Mouse (Mus musculus) thymus, postnatal 4 days (tissue): ENCODE measurements around the gene Myo1d.
A peak's percentile ranks its signal among the peaks of the same experiment; 100 is the strongest.

ENCODE experiments used
- DNase-seq: peaks from one replicate; pipeline ENCODE4 v3.0.0; 2021

The Myo1d gene

DNA sequence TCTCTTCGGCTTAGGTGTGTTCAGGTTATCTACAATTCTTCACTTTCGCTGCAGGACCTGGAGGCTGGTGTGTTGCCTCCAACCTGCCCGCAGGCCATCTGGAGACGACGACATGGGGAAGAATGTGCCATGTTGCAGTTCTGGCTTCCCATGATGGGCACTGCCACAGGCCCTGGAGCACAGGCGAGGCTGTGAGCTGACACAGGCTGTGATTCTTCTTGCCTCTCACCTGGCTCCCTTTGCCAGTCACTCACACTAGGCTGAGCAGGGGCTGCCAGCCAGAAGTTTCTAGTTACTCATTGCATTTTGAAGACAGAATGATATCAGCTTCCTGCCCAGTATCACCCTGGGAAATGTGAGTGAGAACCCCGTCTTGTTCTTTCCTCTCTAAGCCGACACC, 250.7 kb downstream of the Myo1d start:
- no peak for DNase-seq

DNA sequence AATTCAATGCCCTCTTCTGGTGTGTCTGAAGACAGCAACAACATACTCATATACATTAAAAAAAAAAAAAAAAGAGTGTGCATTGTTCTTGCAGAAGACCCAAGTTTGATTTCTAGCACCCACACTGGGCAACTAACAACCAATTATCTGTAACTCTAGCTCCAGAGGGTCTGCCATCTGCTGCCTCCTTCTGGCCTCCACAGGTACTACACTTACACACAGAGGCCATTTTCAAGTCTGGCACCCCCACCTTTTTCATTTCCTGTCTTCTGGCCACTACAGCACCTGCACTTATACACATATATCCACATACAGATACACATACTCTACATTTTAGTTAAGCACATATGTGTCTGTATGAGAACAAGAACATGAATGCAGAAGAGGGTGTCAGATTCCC, 252.1 kb downstream of the Myo1d start:
- peak; percentile 63 for DNase-seq

- DNase-seq = no peak
These were observed 255.6 kb downstream of the Myo1d start for GRCm38 (mm10) chr11:80524213-80524612.

DNA sequence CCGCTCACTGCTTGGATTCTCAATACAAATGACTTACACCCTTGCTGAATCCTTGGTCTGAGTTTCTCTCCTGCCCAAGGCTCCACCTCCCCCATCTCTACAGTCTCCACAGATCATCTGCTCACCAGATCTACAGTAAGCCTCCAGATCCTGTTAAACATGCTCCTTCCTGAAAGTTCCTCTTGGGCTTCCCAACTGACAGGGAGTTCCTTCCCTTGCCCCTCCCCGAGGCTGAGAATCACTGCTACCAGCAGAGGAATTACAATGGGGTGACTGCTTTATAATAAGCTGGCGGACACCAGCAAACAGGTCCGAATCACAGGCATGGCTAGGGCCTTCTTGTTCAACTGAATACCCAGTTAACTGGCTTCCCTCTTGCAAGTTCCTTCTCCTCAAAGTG, 256.4 kb downstream of the Myo1d start:
- DNase-seq = no peak

DNA sequence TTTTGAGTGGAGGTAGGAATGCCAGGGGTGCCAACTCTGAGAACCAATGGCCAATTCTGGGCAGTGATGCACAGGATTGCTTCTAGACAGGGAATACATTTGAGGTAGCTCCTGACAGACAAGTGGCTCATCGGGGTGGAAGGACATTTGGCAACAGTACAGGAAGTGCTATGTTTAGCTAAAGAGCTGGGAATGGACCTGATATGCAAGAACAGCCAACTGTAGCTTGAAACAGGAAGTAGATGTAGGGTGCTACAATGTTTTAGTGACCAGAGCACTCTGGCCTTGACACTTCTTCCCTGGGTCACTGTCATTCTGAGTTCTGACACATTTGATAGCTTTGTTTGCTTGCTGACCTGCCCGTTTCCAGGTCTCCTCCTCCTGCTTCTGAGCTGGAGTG, 257.0 kb downstream of the Myo1d start:
- no peak for DNase-seq

DNA sequence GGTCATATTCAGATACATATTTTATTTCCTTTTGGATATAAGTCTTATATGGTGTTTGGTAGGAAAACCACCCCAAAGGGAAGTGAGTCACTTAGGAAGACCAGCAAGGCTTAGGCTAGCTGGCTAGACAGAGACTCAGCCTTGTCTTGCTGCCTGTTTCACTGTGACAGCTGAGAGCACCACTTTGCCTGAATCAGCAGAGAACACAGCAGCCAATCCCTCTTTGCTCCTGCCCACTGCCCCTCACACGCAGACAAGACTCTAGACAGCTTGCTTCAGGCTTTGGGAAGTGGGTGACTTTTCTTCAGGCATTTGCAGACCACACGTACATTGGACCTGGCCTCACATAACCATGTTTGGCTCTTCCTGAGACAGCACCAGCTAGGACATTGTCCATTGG, 258.7 kb downstream of the Myo1d start:
- DNase-seq = no peak

GRCm38 (mm10) chr11:80518421-80519367, 261.1 kb downstream of the Myo1d start:
- no peak for DNase-seq

DNA sequence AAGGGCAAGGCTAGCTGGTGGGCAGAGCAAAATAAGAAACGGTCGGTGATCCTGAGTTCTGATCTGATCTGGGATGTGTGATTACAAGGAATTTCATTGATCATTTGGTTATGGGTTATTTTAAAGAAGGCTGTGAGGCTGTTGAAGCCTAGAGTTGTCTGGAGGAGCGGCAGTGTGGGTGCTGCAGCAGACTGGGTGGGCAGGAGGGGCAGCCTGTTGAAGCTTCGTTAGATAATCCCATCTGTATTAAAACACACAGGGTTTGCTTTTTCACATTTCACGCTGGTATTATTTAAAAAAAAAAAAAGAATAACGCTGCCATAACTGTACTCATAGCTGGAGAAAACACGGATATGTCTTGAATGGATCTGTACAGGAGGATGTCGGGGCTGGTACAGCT, 263.9 kb downstream of the Myo1d start:
- no peak for DNase-seq

DNA sequence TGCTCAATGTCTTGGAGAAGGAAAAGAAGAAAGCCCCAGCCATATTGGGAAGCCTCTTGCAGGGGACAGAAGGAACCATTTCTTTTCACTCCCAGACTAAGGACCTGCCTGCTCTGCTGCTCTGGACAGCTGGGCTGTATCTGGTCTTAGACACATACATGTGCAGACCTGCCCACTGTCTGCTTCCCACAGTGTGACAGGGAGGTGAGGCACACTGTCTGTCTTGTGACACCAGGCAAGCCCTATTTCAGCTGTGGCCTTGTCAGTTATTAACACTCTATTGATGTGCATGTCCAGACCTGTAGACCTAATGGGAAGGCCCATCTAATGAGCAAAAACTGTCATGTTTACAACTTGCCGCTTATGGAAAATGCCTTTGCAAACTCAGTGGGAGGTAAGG, 264.5 kb downstream of the Myo1d start:
- no peak for DNase-seq

GRCm38 (mm10) chr11:80513796-80514195, 266.0 kb downstream of the Myo1d start:
- DNase-seq = peak; percentile 29

DNA sequence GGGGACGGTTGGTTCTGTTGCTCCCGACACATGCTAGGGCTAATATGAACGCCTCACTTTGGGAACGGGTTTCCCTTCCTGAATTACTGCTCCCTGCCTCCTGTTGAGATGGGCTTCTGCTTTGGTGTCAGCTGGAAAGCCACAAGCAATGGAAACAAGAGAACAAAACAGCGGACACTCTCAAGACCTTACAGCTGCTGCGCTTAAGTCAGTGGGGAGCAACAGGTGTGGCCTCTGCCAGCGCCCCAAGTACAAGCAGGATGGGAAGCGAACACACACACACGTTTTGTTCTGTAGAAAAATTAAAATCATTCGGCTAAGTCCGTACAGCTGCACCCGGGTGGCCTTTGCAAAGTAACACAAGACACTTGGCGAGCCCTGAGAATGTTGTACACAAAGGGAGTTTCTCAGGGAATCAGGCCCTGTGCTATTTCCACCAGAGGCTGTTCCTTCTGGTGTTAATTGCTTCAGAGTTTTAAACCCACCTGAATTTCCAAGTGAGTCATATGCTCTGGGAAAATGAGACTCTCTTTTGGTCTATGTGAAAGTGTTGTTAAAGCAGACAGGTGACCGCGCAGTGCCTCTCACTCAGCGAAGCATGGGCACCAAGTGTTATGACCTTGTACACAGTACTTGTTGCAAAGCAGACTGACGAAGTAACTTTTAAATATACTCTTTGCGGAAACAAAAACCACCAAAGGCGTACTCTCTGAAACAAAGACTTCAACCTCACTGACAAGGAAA, 267.3 kb downstream of the Myo1d start:
- peak; percentile 64 for DNase-seq

GRCm38 (mm10) chr11:80510124-80510523, 269.7 kb downstream of the Myo1d start:
- peak; percentile 41 for DNase-seq

DNA sequence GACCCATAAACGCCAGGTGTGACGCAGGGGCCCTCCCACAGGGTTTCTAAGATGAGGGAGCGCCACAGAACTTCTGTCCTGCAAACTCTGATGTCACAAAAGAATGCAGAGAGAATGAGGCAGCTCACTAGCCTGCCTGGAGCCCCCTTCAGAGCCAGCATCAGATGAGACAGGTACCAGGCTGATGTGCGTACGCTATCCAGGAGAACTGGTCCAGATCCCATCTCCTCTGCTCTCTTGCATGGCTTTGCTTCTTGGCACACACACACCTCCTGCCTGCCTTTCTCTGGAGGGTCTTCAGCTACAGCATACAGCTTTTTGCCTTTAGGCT, 270.7 kb downstream of the Myo1d start:
- DNase-seq = no peak

DNA sequence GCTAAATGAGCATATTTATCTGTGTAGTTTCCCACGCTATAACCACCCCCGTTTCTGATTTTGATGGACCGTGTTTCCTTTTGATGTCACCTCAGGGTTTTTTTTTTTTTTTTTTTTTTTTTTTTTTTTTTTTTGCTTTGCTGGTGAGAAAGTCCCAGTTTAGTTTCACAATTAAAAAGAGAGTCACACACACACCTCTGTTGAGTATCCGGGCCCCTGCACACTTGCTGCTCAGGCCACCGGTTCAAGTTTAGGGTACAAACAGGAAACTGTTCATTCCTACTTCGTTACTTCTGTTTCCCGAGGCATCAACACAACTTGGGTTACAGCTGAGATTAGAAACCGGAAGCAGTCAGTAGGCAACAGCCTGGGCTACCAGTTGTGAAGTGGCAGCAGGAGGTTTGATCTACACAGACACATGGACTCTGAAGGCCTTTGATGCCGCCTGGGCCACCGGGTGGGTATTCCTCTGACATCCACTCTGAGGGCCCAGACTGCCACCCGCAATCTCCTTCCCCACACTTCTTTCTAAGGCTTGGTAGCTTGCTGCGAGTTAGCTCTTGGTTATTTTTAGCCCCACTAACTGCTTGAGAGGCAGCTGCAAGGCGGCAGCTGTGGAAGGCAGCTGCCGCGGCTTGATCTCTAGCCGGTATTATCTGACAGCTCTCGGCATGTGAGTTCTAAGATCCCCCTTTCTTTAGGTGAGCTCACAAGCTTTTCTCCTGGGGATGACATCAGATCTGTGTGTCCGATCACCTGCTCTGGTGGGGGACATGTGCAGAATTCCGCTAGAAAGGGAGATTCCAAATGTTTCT, 271.3 kb downstream of the Myo1d start:
- peak; percentile 73 for DNase-seq

DNA sequence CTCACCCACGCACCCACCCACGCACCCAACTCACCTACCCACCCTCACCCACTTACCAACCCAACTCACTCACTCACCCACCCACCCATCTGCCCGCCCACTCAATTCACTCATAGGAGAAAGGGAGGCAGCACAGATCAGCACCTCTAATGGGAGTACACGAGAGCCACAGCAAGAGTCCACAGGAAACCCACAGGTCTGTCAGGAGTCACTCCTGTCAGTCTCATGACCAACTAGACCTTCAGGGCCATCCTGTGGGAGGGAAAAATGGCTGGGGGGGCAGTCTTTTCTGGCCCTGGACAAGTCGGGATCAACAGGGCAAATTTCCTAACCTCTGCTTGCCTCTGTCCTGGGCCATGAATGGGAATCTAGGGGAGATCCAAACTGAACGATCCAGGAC, 272.0 kb downstream of the Myo1d start:
- DNase-seq = no peak

GRCm38 (mm10) chr11:80506483-80506882, 273.3 kb downstream of the Myo1d start:
- no peak for DNase-seq

DNA sequence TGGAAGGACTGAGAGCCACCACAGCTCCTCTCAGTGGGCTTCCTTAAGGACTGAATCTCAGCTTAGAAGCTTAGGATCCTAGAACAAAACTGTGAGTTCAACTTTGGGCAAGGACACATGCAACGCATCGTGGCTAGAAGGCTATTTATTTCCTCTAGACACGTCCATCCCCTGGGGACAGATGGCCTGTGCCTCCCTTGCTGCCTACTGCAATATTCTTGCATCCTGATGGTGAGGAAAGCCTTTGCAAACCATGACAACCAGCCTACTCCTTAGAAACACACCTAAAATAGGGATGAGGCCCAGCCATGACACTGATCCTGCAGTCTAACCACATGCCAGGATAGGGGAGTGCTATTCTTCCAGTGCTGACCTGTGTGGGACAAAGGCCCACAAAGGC, 274.2 kb downstream of the Myo1d start:
- no peak for DNase-seq

- DNase-seq = peak; percentile 42
These were observed 275.1 kb downstream of the Myo1d start for GRCm38 (mm10) chr11:80504519-80505385.

DNA sequence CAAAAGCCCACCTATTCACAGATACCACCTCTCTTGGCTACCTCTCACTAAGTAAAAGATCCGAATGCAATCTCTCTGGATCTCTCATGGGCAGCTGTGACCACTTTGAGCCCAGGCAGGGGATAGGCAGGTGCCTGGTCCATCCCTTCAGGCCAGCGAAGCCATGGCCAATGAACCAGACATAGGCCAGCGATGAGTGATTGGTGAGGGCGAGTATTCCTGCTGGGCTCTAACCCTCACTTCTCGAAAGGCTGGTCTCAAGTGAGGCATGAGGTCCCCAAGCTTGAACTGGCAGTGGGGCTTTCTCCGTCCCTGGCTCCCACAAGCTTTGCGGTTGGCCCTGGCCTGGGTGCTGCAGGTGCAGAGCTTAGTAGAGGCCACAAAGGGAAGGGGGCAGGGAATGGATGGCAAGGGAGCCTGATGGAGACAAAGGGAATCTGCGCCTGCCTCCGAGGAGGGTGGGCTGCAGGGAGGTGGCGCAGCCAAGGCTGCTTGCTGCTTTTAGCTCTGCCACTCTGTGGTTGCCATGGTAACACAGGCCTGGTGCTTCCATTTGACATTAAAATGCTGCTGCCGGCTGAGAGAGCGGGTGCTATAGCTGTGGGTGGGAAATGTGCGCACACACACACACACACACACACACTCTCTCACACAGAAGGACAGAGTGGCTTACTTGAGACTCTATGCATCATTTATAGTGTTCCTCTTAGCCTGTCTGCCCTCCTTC, 275.9 kb downstream of the Myo1d start:
- peak; percentile 73 for DNase-seq

GRCm38 (mm10) chr11:80503281-80503680, 276.5 kb downstream of the Myo1d start:
- DNase-seq = no peak

DNA sequence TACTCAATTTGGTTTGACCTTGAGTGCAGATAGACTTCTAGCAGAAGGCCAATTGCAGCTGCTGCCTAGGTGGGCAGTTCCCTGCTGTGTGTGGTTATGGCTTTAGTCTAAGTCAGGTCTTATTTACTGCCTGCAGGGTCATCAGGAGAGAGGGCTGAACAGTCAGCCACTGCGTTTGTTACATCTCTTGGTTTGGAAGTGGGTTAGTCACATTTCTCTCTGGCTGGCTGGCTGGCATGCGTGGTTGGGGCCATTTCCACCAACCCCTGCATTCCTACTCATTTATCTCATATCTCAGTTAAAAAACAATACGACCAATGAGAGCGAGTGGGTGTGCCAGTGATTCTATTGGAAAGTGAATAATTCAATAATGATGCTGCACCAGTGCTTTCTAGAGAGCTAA, 280.3 kb downstream of the Myo1d start:
- no peak for DNase-seq
